Mouse (Mus musculus) T-helper 17 cell (primary cell): ENCODE data around the gene Tmem177.

Source experiments
- in situ Hi-C, 2 experiments: fragments of 300-600 bp; cut with MboI, MseI; formaldehyde crosslinking; loops; 1 replicate in 1 of 2; 2 replicates in 1 of 2; pipeline ENCODE4 v1.15.1; 2025; ENCODE audit warnings: high pct_unique_total_duplicates in 2 of 2

Tmem177 gene

GRCm38 (mm10) chr1:119891865-119892264 is 21.1 kb downstream of the Tmem177 start:
- in situ Hi-C loops, result loop anchor here (5.0 to 25.0 kb wide), 2 partner anchors 75 to 805 kb away; no protein-coding TSS in a partner anchor

- in situ Hi-C loops, result loop anchor here (5.0 to 25.0 kb wide), 2 partner anchors 74 to 804 kb away; no protein-coding TSS in a partner anchor
Observed at GRCm38 (mm10) chr1:119891149-119891548, 21.9 kb downstream of the Tmem177 start.

GRCm38 (mm10) chr1:119889347-119889746 is 23.7 kb downstream of the Tmem177 start:
- in situ Hi-C loops, result loop anchor here in 1 of 2 experiments (25.0 kb wide), 1 partner anchor 802 kb away; no protein-coding TSS in a partner anchor

- in situ Hi-C loops, result loop anchor here in 1 of 2 experiments (25.0 kb wide), 1 partner anchor 799 kb away; no protein-coding TSS in a partner anchor
Observed at GRCm38 (mm10) chr1:119886320-119886719, 26.7 kb downstream of the Tmem177 start.

GRCm38 (mm10) chr1:119884272-119884671 is 28.7 kb downstream of the Tmem177 start:
- in situ Hi-C loops, result loop anchor here in 1 of 2 experiments (25.0 kb wide), 1 partner anchor 797 kb away; no protein-coding TSS in a partner anchor

GRCm38 (mm10) chr1:119878909-119879308 is 34.1 kb downstream of the Tmem177 start:
- in situ Hi-C loops, result loop anchor here in 1 of 2 experiments (25.0 kb wide), 1 partner anchor 792 kb away; no protein-coding TSS in a partner anchor

GRCm38 (mm10) chr1:119877469-119877868 is 35.5 kb downstream of the Tmem177 start:
- in situ Hi-C loops, result loop anchor here in 1 of 2 experiments (25.0 kb wide), 1 partner anchor 790 kb away; no protein-coding TSS in a partner anchor

GRCm38 (mm10) chr1:119868395-119869161 is 44.4 kb downstream of the Tmem177 start:
- in situ Hi-C loops, result no loop called here

- in situ Hi-C loops, result no loop called here
Observed at GRCm38 (mm10) chr1:119867300-119867699, 45.7 kb downstream of the Tmem177 start.

- in situ Hi-C loops, result no loop called here
Observed at GRCm38 (mm10) chr1:119865311-119865710, 47.7 kb downstream of the Tmem177 start.

GRCm38 (mm10) chr1:119863507-119864296 is 49.3 kb downstream of the Tmem177 start:
- in situ Hi-C loops, result no loop called here

GRCm38 (mm10) chr1:119859566-119859965 is 53.4 kb downstream of the Tmem177 start:
- in situ Hi-C loops, result no loop called here
